Mouse (Mus musculus) embryonic fibroblast, embryonic 13.5 days (primary cell): ENCODE results near the gene Gipr.

Source experiments
- CTCF ChIP-seq: IDR thresholded peaks from 2 replicates; pipeline ENCODE4 v1.5.1; 2011; ENCODE audit warnings: mild to moderate bottlenecking, control low read depth, low read length, moderate library complexity, borderline replicate concordance; ENCODE audit not compliant: insufficient read depth
- POLR2A ChIP-seq: IDR thresholded peaks from 2 replicates; pipeline ENCODE4 v1.6.1; 2011; ENCODE audit warnings: low read depth, mild to moderate bottlenecking, control low read depth, low read length, moderate library complexity

- TF ChIP-seq CTCF: no peak
- TF ChIP-seq POLR2A: no peak
These were observed 11.3 kb upstream of the Gipr start for GRCm38 (mm10) chr7:19177216-19177615.
